Mouse (Mus musculus): ENCODE measurements around the gene Snupn.
"Not testable (repeated sequence)": the region's sequence is repeated elsewhere in the genome, so short reads cannot be mapped to it uniquely, and the experiment has no call there.

The Snupn gene

GRCm38 (mm10) chr9:56936861-56937222, 13.8 kb upstream of the Snupn start:
- DNase-seq: no peak

GRCm38 (mm10) chr9:56937223-56938160, 13.2 kb upstream of the Snupn start, which contains the start of gene Imp3:
Imp3 (plus strand) TSS chr9:56937475.
- DNase-seq: peak; percentile 94

- DNase-seq: peak; percentile 52
Observed at GRCm38 (mm10) chr9:56938374-56938773, 12.3 kb upstream of the Snupn start.

GRCm38 (mm10) chr9:56947481-56947880, 3.2 kb upstream of the Snupn start:
- peak; percentile 59 for DNase-seq

GRCm38 (mm10) chr9:56948699-56949098, 2.0 kb upstream of the Snupn start:
- not testable (repeated sequence) for DNase-seq

GRCm38 (mm10) chr9:56949767-56950166, 911 bp upstream of the Snupn start:
- peak; percentile 3 for DNase-seq

- no peak for DNase-seq
Observed at GRCm38 (mm10) chr9:56953562-56953961, 2.9 kb downstream of the Snupn start.

- DNase-seq: peak; percentile 13
Observed at GRCm38 (mm10) chr9:56956966-56957675, 6.4 kb downstream of the Snupn start.

GRCm38 (mm10) chr9:56958689-56959088, 8.0 kb downstream of the Snupn start:
- no peak for DNase-seq

- no peak for DNase-seq
Observed at GRCm38 (mm10) chr9:56961591-56961990, 10.9 kb downstream of the Snupn start.

GRCm38 (mm10) chr9:56970158-56970557, 19.5 kb downstream of the Snupn start:
- DNase-seq: no peak

GRCm38 (mm10) chr9:56973960-56974524, 23.4 kb downstream of the Snupn start:
- no peak for DNase-seq

GRCm38 (mm10) chr9:56975199-56975598, 24.5 kb downstream of the Snupn start:
- no peak for DNase-seq

- DNase-seq: no peak
Observed at GRCm38 (mm10) chr9:56980186-56980585, 29.5 kb downstream of the Snupn start.

- DNase-seq: no peak
Observed at GRCm38 (mm10) chr9:56981502-56981901, 30.8 kb downstream of the Snupn start.

- DNase-seq: peak; percentile 94
Observed at GRCm38 (mm10) chr9:56994286-56995197, 43.9 kb downstream of the Snupn start, which contains the start of gene Ptpn9. Ptpn9 (plus strand) TSS chr9:56994923.

GRCm38 (mm10) chr9:56995198-56996027, 44.7 kb downstream of the Snupn start:
- peak; percentile 80 for DNase-seq

- DNase-seq: peak; percentile 32
Observed at GRCm38 (mm10) chr9:56996028-56996346, 45.3 kb downstream of the Snupn start.

- peak; percentile 12 for DNase-seq
Observed at GRCm38 (mm10) chr9:56997206-56997605, 46.5 kb downstream of the Snupn start.

GRCm38 (mm10) chr9:57003011-57003410, 52.3 kb downstream of the Snupn start:
- peak; percentile 69 for DNase-seq

GRCm38 (mm10) chr9:57012393-57012792, 61.7 kb downstream of the Snupn start:
- no peak for DNase-seq

Data from kidney, postnatal 14 days (tissue).